Mouse (Mus musculus): Measurements from ENCODE around the gene Ddc. TPM values are rescaled to one million over a fixed set of nuclear protein-coding genes. Genes with fewer than 3 reads are reported as not detected.
A peak's percentile ranks its signal among the peaks of the same experiment; 100 is the strongest.

Gene Ddc
- polyA plus RNA-seq, 1 experiment from 2014 or later: 26.2 TPM

DNA sequence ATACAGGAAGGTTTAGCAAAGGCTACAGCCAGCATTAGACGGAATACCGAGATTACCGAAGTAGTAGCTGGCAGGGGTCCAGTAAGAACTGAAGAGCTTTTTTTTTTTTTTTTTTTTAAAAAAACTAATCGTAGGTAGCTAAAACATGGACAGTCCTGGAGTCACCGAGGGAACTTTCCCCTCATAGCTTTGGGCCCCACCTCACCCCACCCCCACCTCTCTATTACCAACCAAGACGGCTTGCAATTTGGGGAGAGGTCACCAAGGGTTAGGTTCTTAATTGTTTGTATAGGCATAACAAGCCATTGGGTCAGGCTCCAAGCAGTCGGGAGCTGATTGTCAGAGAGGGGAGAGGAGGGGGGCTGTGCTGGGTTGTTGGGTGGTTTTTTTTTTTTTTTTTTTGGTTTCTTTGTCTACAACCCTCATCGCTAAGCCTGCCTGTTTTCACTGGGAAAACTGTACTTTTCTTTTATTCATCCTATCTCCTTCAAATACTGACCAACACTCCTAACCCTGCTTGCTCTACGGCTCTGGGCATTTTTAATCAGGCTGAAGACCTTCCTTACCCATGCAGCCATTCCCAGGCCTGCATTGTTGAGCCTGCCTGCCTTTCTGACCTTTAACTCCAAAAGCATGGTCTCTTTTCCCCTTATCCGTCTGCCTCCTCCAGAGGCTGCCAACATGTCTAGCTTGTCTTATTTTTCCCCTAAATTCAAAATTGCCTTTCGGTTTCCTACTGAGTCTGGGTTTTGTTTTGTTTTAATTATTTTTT, 88.4 kb downstream of the Ddc start:
- Histone ChIP-seq H3K4me1 (peaks cover 14% of the 10 kb centered on the region), H3K36me3 (0 out of 2 replicates have a peak, but pooled peaks cover 6% of the 10 kb centered on the region), H3K27ac (replicated peaks) (peak overlapping the region; percentile 96), H3K9ac (replicated peaks) (peak overlapping the region; percentile 79), H3K4me3 (peak overlapping the region; percentile 59), H3K9me3 (no peaks in the 10 kb centered on the region), H3K27me3 (no peaks in the 10 kb centered on the region), H3K4me2 (replicated peaks) (peak overlapping the region; percentile 72)
- under 1% methylated on average over 11 of the region's 11 CpGs for WGBS
- ATAC-seq (ENCODE audit: low FRiP score, low read depth): peak; percentile 47

DNA sequence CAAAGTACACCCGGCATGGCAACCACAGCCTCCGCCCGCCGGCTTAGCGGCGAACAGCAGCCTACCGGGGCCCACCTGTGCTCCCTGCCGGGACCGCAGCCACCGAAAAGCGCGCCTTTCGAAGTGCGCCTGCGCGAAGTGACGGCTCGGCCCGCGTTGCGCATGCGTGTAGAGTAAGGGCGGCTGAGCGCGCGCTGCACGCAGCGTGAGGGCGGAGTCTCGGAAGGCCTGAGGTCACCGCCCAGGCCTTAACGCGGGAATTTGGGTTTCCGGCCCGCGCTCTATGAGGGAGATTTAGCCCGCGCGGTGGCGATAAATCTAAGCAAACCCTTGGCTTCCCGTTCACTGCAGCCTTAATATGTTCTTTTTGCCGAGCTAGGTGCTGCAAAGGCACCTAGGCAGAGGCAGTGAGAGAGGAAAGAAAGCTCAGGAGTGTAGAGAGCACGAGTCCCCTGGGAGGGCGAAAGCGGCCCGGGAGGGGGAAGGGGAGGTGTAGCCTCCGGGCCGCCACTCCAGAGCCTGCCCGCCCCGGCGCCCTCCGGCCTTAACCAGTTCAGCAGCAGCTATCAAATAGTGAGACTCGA, 89.0 kb downstream of the Ddc start, which contains the start of gene Fignl1:
Gene Fignl1 (minus strand): TSS at position 143 of the 584 bp plus-strand sequence.
- Histone ChIP-seq H3K27me3 (no peaks in the 10 kb centered on the region), H3K4me1 (peaks cover 14% of the 10 kb centered on the region), H3K4me2 (replicated peaks) (peak within 1 kb of the TSS; percentile 72), H3K9ac (replicated peaks) (peak within 1 kb of the TSS; percentile 79), H3K4me3 (peak within 1 kb of the TSS; percentile 59), H3K9me3 (no peaks in the 10 kb centered on the region), H3K36me3 (peaks cover 10% of the 10 kb centered on the region; the same call in 1 of the 2 replicates), H3K27ac (replicated peaks) (peak within 1 kb of the TSS; percentile 96)
- peak; percentile 95 for ATAC-seq (ENCODE audit: low FRiP score, low read depth)
- WGBS: under 1% methylated on average over 53 of the region's 53 CpGs

GRCm38 (mm10) chr11:11808035-11808819, 89.7 kb downstream of the Ddc start:
- H3K4me3 ChIP-seq: peak overlapping the region; percentile 59
- no peak; the same call in 1 of the 2 replicates for ATAC-seq (ENCODE audit: low FRiP score, low read depth)
- peaks cover 14% of the 10 kb centered on the region; the same call in 1 of the 2 replicates for H3K36me3 ChIP-seq
- H3K4me1 ChIP-seq: peaks cover 14% of the 10 kb centered on the region
- peak overlapping the region; percentile 79 for H3K9ac ChIP-seq (replicated peaks)
- 12% methylated on average over 25 of the region's 25 CpGs for whole genome bisulfite sequencing
- no peaks in the 10 kb centered on the region for H3K9me3 ChIP-seq
- H3K27me3 ChIP-seq: no peaks in the 10 kb centered on the region
- H3K27ac ChIP-seq (replicated peaks): peak overlapping the region; percentile 96
- H3K4me2 ChIP-seq (replicated peaks): peak overlapping the region; percentile 72

- no peak overlapping the region for H3K27ac ChIP-seq (replicated peaks)
- H3K27me3 ChIP-seq: no peaks in the 10 kb centered on the region
- H3K4me2 ChIP-seq (replicated peaks): no peak overlapping the region
- no peaks in the 10 kb centered on the region for H3K9me3 ChIP-seq
- H3K4me1 ChIP-seq: peaks cover 11% of the 10 kb centered on the region
- no peak for ATAC-seq (ENCODE audit: low FRiP score, low read depth)
- H3K36me3 ChIP-seq: peaks cover 34% of the 10 kb centered on the region
- H3K9ac ChIP-seq (replicated peaks): no peak overlapping the region
- over 99% methylated on average over 4 of the region's 4 CpGs for WGBS
- H3K4me3 ChIP-seq: no peak overlapping the region
Measured at GRCm38 (mm10) chr11:11805951-11806350, 92.0 kb downstream of the Ddc start.

DNA sequence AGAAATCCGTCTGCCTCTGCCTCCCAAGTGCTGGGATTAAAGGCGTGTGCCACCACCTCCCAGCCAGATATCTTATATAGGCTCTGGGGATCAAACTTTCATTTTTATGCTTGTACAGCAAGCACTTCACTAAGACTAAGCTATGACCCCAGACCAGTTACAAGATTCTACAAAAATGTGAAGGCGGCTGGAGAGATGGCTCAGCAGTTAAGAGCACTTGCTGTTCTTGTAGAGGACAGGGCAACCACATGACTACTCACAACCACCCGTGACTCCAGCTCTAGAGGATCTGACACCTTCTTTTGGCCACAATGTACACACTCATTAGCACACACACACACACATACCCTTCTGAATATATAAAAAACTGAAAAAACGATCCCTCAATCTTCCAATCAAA, 93.5 kb downstream of the Ddc start:
- H3K36me3 ChIP-seq: peaks cover 37% of the 10 kb centered on the region
- H3K9me3 ChIP-seq: no peaks in the 10 kb centered on the region
- no peak overlapping the region for H3K4me2 ChIP-seq (replicated peaks)
- H3K27me3 ChIP-seq: no peaks in the 10 kb centered on the region
- peaks cover 5% of the 10 kb centered on the region for H3K4me1 ChIP-seq
- H3K9ac ChIP-seq (replicated peaks): no peak overlapping the region
- ATAC-seq (ENCODE audit: low FRiP score, low read depth): no peak
- no peak overlapping the region for H3K27ac ChIP-seq (replicated peaks)
- WGBS: 88% methylated on average over 5 of the region's 5 CpGs
- H3K4me3 ChIP-seq: no peak overlapping the region

GRCm38 (mm10) chr11:11801067-11801466, 96.9 kb downstream of the Ddc start:
- no peaks in the 10 kb centered on the region for H3K9me3 ChIP-seq
- no peak overlapping the region for H3K27ac ChIP-seq (replicated peaks)
- H3K4me2 ChIP-seq (replicated peaks): no peak overlapping the region
- no peaks in the 10 kb centered on the region for H3K27me3 ChIP-seq
- 94% methylated on average over 9 of the region's 9 CpGs for WGBS
- no peak overlapping the region for H3K4me3 ChIP-seq
- no peaks in the 10 kb centered on the region for H3K4me1 ChIP-seq
- no peak for ATAC-seq (ENCODE audit: low FRiP score, low read depth)
- peaks cover 48% of the 10 kb centered on the region for H3K36me3 ChIP-seq
- H3K9ac ChIP-seq (replicated peaks): no peak overlapping the region

DNA sequence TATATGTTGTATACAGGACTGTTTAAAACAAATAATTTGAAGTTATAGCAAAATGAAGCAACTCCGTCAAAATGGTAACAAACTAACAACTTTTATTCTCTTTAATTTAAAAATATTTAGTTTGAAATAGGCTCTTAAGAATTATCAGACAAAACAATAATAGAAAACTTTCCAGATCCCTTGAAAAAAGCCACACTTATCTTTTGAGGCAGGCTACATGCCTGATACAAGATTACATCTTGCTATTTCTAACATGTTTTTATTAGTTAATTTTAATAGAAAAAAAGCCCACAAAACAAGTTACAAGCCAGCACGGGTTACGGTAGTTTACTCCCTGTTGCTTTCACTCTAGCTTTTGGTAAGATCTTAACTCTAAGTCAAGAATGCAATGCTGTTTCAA, 97.6 kb downstream of the Ddc start:
- H3K4me3 ChIP-seq: no peak overlapping the region

GRCm38 (mm10) chr11:11798690-11799089, 99.3 kb downstream of the Ddc start:
- no peak for ATAC-seq (ENCODE audit: low FRiP score, low read depth)
- no peaks in the 10 kb centered on the region for H3K4me1 ChIP-seq
- no peak overlapping the region for H3K9ac ChIP-seq (replicated peaks)
- no peaks in the 10 kb centered on the region for H3K27me3 ChIP-seq
- no peak overlapping the region for H3K27ac ChIP-seq (replicated peaks)
- 100% methylated on average over 1 of the region's 1 CpGs for WGBS
- no peak overlapping the region for H3K4me2 ChIP-seq (replicated peaks)
- no peaks in the 10 kb centered on the region for H3K9me3 ChIP-seq
- H3K36me3 ChIP-seq: peaks cover 38% of the 10 kb centered on the region
- no peak overlapping the region for H3K4me3 ChIP-seq

More for the DNA sequence above, 97.6 kb downstream of the Ddc start:
- Histone ChIP-seq H3K27me3 (no peaks in the 10 kb centered on the region), H3K27ac (replicated peaks) (no peak overlapping the region), H3K4me1 (no peaks in the 10 kb centered on the region), H3K4me2 (replicated peaks) (no peak overlapping the region), H3K9me3 (no peaks in the 10 kb centered on the region), H3K9ac (replicated peaks) (no peak overlapping the region), H3K36me3 (peaks cover 45% of the 10 kb centered on the region)
- WGBS: 97% methylated on average over 3 of the region's 3 CpGs
- ATAC-seq (ENCODE audit: low FRiP score, low read depth): no peak

DNA sequence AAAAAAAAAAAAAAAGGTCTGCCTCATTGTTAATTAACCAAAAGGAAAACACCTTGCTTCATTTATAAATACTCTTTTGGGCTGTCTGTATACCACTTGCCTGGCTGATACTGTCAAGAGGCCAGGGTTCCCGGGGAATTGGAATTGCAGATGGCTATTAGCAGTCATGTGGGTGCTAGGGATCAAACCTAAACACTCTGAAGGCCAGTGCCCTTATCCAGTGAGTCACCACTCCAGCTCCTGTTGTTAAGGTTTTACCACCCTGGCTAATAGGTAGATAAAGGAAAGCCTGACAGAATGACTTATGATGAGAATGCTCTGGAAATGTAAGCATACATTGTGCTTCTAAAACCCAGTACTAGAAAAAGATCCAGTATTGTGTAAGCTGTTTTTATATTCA, 103.3 kb downstream of the Ddc start:
- Histone ChIP-seq H3K4me1 (no peaks in the 10 kb centered on the region), H3K4me3 (no peak overlapping the region), H3K9ac (replicated peaks) (no peak overlapping the region), H3K4me2 (replicated peaks) (no peak overlapping the region), H3K36me3 (peaks cover 11% of the 10 kb centered on the region), H3K27ac (replicated peaks) (no peak overlapping the region), H3K27me3 (no peaks in the 10 kb centered on the region), H3K9me3 (no peaks in the 10 kb centered on the region)
- 81% methylated on average over 1 of the region's 1 CpGs for WGBS
- no peak for ATAC-seq (ENCODE audit: low FRiP score, low read depth)

- no peaks in the 10 kb centered on the region for H3K9me3 ChIP-seq
Measured at GRCm38 (mm10) chr11:11788521-11788974, 109.4 kb downstream of the Ddc start.

DNA sequence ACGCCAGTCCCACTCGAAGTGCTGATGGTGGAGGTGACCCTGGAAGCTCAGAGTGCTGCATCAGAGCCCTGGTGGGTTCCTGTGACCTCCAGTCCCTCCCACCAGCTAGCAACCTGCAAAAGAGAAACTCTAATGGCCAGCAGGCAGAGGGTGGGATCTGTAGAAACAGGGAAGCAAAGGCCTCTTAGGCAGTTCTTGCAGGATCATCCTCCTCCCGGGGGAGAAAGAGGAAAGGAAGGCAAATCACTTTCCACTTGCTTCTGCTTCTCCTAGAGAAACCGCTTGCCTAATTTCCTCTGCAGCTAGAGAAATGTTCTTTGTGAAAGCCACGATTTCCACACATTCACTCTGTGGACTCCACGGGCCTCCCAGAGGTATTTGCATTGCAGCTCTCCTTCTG, 112.5 kb downstream of the Ddc start:
- 74% methylated on average over 6 of the region's 6 CpGs for WGBS
- H3K4me1 ChIP-seq: no peaks in the 10 kb centered on the region

More at GRCm38 (mm10) chr11:11788521-11788974, 109.4 kb downstream of the Ddc start:
- Histone ChIP-seq H3K4me3 (no peak overlapping the region), H3K36me3 (no peaks in the 10 kb centered on the region), H3K4me2 (replicated peaks) (peak overlapping the region; percentile 38), H3K9ac (replicated peaks) (no peak overlapping the region), H3K27me3 (no peaks in the 10 kb centered on the region), H3K4me1 (no peaks in the 10 kb centered on the region), H3K27ac (replicated peaks) (no peak overlapping the region)
- 1% methylated on average over 8 of the region's 8 CpGs for WGBS
- ATAC-seq (ENCODE audit: low FRiP score, low read depth): peak; percentile 95

GRCm38 (mm10) chr11:11781728-11782127, 116.2 kb downstream of the Ddc start:
- Histone ChIP-seq H3K36me3 (no peaks in the 10 kb centered on the region), H3K4me3 (no peak overlapping the region), H3K9ac (replicated peaks) (no peak overlapping the region), H3K4me1 (no peaks in the 10 kb centered on the region), H3K9me3 (no peaks in the 10 kb centered on the region), H3K27me3 (no peaks in the 10 kb centered on the region), H3K27ac (replicated peaks) (no peak overlapping the region), H3K4me2 (replicated peaks) (no peak overlapping the region)
- no peak for ATAC-seq (ENCODE audit: low FRiP score, low read depth)
- WGBS: 90% methylated on average over 8 of the region's 8 CpGs

More for the DNA sequence above, 112.5 kb downstream of the Ddc start:
- Histone ChIP-seq H3K4me3 (no peak overlapping the region), H3K9me3 (no peaks in the 10 kb centered on the region), H3K4me2 (replicated peaks) (no peak overlapping the region), H3K27me3 (no peaks in the 10 kb centered on the region), H3K27ac (replicated peaks) (no peak overlapping the region), H3K9ac (replicated peaks) (no peak overlapping the region), H3K36me3 (no peaks in the 10 kb centered on the region)
- no peak for ATAC-seq (ENCODE audit: low FRiP score, low read depth)
